Mouse (Mus musculus) hindbrain, embryonic 14.5 days (tissue): ENCODE results near the gene Itpkb. TPM values are rescaled to one million over a fixed set of nuclear protein-coding genes. Genes with fewer than 3 reads are reported as not detected.

ENCODE experiments used
- ATAC-seq: fragments of 200-750 bp; cut with Nextera tagmentation; 2 replicates; pipeline ENCODE4 v1.8.0; 2017; ENCODE audit warnings: moderate number of reproducible peaks, mild to moderate bottlenecking, moderate TSS enrichment, moderate library complexity; ENCODE audit not compliant: low FRiP score
- DNase-seq: peaks from one replicate; pipeline ENCODE4 v3.0.0-alpha.2; 2015; ENCODE audit warnings: low spot score
- H3K27ac ChIP-seq: fragments of 300-500 bp; sonication (generic); 2 replicates; pipeline ENCODE4 v1.5.1; 2014; ENCODE audit warnings: mild to moderate bottlenecking, moderate library complexity
- H3K27me3 ChIP-seq: fragments of 300-500 bp; sonication (generic); 2 replicates; pipeline ENCODE4 v1.6.1; 2014; ENCODE audit warnings: mild to moderate bottlenecking, low read length, mixed read lengths; ENCODE audit not compliant: control insufficient read depth, insufficient read depth
- H3K36me3 ChIP-seq: fragments of 300-500 bp; sonication (generic); replicated peaks from 2 replicates; pipeline ENCODE4 v1.6.1; 2014; ENCODE audit not compliant: control insufficient read depth, insufficient read depth
- H3K4me1 ChIP-seq: fragments of 300-500 bp; sonication (generic); replicated peaks from 2 replicates; pipeline ENCODE4 v1.6.1; 2014; ENCODE audit warnings: antibody characterized with exemption, low read length, mixed read lengths; ENCODE audit not compliant: control insufficient read depth, insufficient read depth
- H3K4me2 ChIP-seq: fragments of 300-500 bp; sonication (generic); replicated peaks from 2 replicates; pipeline ENCODE4 v1.6.1; 2014; ENCODE audit warnings: mild to moderate bottlenecking, moderate library complexity
- H3K4me3 ChIP-seq: fragments of 300-500 bp; sonication (generic); replicated peaks from 2 replicates; pipeline ENCODE4 v1.5.1; 2014; ENCODE audit warnings: mild to moderate bottlenecking, low read length
- H3K9ac ChIP-seq: fragments of 300-500 bp; sonication (generic); 2 replicates; pipeline ENCODE4 v1.6.1; 2014
- H3K9me3 ChIP-seq: fragments of 300-500 bp; sonication (generic); 2 replicates; pipeline ENCODE4 v1.6.1; 2016; ENCODE audit warnings: low read length; ENCODE audit not compliant: control insufficient read depth
- WGBS: fragments of 180-500 bp; shearing (Covaris S2); extraction: QIAGEN DNeasy Blood & Tissue Kit; methylation state at CpG from one replicate; pipeline ENCODE4 v1.1.7; 2014; 5-methylcytosine and 5-hydroxymethylcytosine counted together
- polyA plus RNA-seq: library from polyadenylated mRNA; unstranded; fragments of >200 nt; fragmentation: Nextera tagmentation; extraction: Ambion mirVana; gene quantifications from 2 replicates; pipeline ENCODE4 v1.2.1, GENCODE M21; 2014

Gene Itpkb
- polyA plus RNA-seq, 1 experiment from 2014 or later, result 3.0 TPM

GRCm38 (mm10) chr1:180323491-180323890, 6.8 kb upstream of the Itpkb start:
- WGBS, result 93% methylated on average over 5 of the region's 5 CpGs
- no peak overlapping the region for H3K4me3 ChIP-seq
- no peak for DNase-seq
- no peaks in the 10 kb centered on the region for H3K36me3 ChIP-seq
- no peaks in the 10 kb centered on the region for H3K27me3 ChIP-seq
- no peaks in the 10 kb centered on the region for H3K9me3 ChIP-seq
- no peaks in the 10 kb centered on the region for H3K4me1 ChIP-seq
- H3K27ac ChIP-seq, result no peak overlapping the region
- H3K9ac ChIP-seq, result no peak overlapping the region
- no peak overlapping the region for H3K4me2 ChIP-seq
- ATAC-seq, result no peak

- DNase-seq, result no peak
- no peaks in the 10 kb centered on the region for H3K9me3 ChIP-seq
- H3K36me3 ChIP-seq, result no peaks in the 10 kb centered on the region
- H3K27me3 ChIP-seq, result peaks cover under 1% of the 10 kb centered on the region; the same call in 1 of the 2 replicates
- ATAC-seq, result no peak
- no peak overlapping the region for H3K27ac ChIP-seq
- H3K4me3 ChIP-seq, result no peak overlapping the region
- H3K9ac ChIP-seq, result no peak overlapping the region
- 88% methylated on average over 4 of the region's 4 CpGs for WGBS
- no peak overlapping the region for H3K4me2 ChIP-seq
- H3K4me1 ChIP-seq, result no peaks in the 10 kb centered on the region
Measured at GRCm38 (mm10) chr1:180324271-180324670, 6.0 kb upstream of the Itpkb start.

- no peak overlapping the region for H3K9ac ChIP-seq
- no peaks in the 10 kb centered on the region for H3K36me3 ChIP-seq
- H3K4me2 ChIP-seq, result peak overlapping the region; percentile 97
- no peak for DNase-seq
- H3K9me3 ChIP-seq, result no peaks in the 10 kb centered on the region
- H3K4me3 ChIP-seq, result no peak overlapping the region
- WGBS, result 21% methylated on average over 12 of the region's 12 CpGs
- peaks cover 16% of the 10 kb centered on the region for H3K27me3 ChIP-seq
- ATAC-seq, result no peak
- H3K27ac ChIP-seq, result no peak overlapping the region
- peaks cover 24% of the 10 kb centered on the region for H3K4me1 ChIP-seq
Measured at GRCm38 (mm10) chr1:180328794-180329665, 1.3 kb upstream of the Itpkb start.

- Histone ChIP-seq H3K4me3 (no peak overlapping the region), H3K27me3 (peaks cover 20% of the 10 kb centered on the region), H3K9me3 (no peaks in the 10 kb centered on the region), H3K9ac (no peak overlapping the region), H3K27ac (no peak overlapping the region), H3K36me3 (no peaks in the 10 kb centered on the region), H3K4me1 (peaks cover 28% of the 10 kb centered on the region), H3K4me2 (peak overlapping the region; percentile 97)
- DNase-seq, result no peak
- no peak for ATAC-seq
- 19% methylated on average over 6 of the region's 6 CpGs for WGBS
Measured at GRCm38 (mm10) chr1:180329706-180330105, 579 bp upstream of the Itpkb start.

GRCm38 (mm10) chr1:180330707-180331545, 641 bp downstream of the Itpkb start:
- peak overlapping the region; percentile 74 for H3K27ac ChIP-seq
- peak overlapping the region; percentile 65 for H3K9ac ChIP-seq
- peaks cover 26% of the 10 kb centered on the region for H3K27me3 ChIP-seq
- H3K9me3 ChIP-seq, result no peaks in the 10 kb centered on the region
- ATAC-seq, result peak; percentile 61
- peak overlapping the region; percentile 97 for H3K4me2 ChIP-seq
- 0% methylated on average over 58 of the region's 58 CpGs for WGBS
- peak overlapping the region; percentile 43 for H3K4me3 ChIP-seq
- H3K4me1 ChIP-seq, result peaks cover 28% of the 10 kb centered on the region
- no peaks in the 10 kb centered on the region for H3K36me3 ChIP-seq
- DNase-seq, result no peak

GRCm38 (mm10) chr1:180331546-180332075, 1.3 kb downstream of the Itpkb start:
- Histone ChIP-seq H3K4me2 (peak overlapping the region; percentile 97), H3K9me3 (no peaks in the 10 kb centered on the region), H3K4me1 (peaks cover 28% of the 10 kb centered on the region), H3K27me3 (peaks cover 26% of the 10 kb centered on the region), H3K36me3 (no peaks in the 10 kb centered on the region), H3K27ac (peak overlapping the region; percentile 28; the same call in 1 of the 2 replicates), H3K9ac (peak overlapping the region; percentile 65), H3K4me3 (peak overlapping the region; percentile 43)
- ATAC-seq (peak; percentile 13; the same call in 1 of the 2 replicates), DNase-seq (no peak)
- WGBS, result under 1% methylated on average over 21 of the region's 21 CpGs

GRCm38 (mm10) chr1:180332076-180332927, 2.0 kb downstream of the Itpkb start:
- no peaks in the 10 kb centered on the region for H3K36me3 ChIP-seq
- H3K4me1 ChIP-seq, result peaks cover 28% of the 10 kb centered on the region
- WGBS, result 2% methylated on average over 70 of the region's 72 CpGs
- no peak for DNase-seq
- H3K9ac ChIP-seq, result peak overlapping the region; percentile 65
- peak overlapping the region; percentile 97 for H3K4me2 ChIP-seq
- H3K4me3 ChIP-seq, result peak overlapping the region; percentile 43
- H3K9me3 ChIP-seq, result no peaks in the 10 kb centered on the region
- peaks cover 26% of the 10 kb centered on the region for H3K27me3 ChIP-seq
- peak overlapping the region; percentile 28; the same call in 1 of the 2 replicates for H3K27ac ChIP-seq
- ATAC-seq, result peak; percentile 64; the same call in 1 of the 2 replicates

GRCm38 (mm10) chr1:180332928-180333440, 2.7 kb downstream of the Itpkb start:
- H3K4me1 ChIP-seq, result peaks cover 28% of the 10 kb centered on the region

More at GRCm38 (mm10) chr1:180332928-180333440, 2.7 kb downstream of the Itpkb start:
- DNase-seq (no peak), ATAC-seq (no peak)
- Histone ChIP-seq H3K27ac (no peak overlapping the region), H3K36me3 (no peaks in the 10 kb centered on the region), H3K4me2 (peak overlapping the region; percentile 97), H3K4me3 (peak overlapping the region; percentile 43), H3K9ac (peak overlapping the region; percentile 65; the same call in 1 of the 2 replicates), H3K9me3 (no peaks in the 10 kb centered on the region), H3K27me3 (peaks cover 26% of the 10 kb centered on the region)
- 20% methylated on average over 14 of the region's 14 CpGs for WGBS
